Mouse (Mus musculus) neutrophil, adult 65 days (primary cell): ENCODE measurements around the gene Serpina3f. TPM values are rescaled to one million over a fixed set of nuclear protein-coding genes. Genes with fewer than 3 reads are reported as not detected.

Source experiments
- total RNA-seq: library from RNA; stranded (reverse); gene quantifications from 2 replicates; pipeline ENCODE4 v1.2.4, GENCODE M21; 2023

Serpina3f gene
- 0.88 TPM in 1 of 2 replicates, not detected in the other for total RNA-seq

DNA sequence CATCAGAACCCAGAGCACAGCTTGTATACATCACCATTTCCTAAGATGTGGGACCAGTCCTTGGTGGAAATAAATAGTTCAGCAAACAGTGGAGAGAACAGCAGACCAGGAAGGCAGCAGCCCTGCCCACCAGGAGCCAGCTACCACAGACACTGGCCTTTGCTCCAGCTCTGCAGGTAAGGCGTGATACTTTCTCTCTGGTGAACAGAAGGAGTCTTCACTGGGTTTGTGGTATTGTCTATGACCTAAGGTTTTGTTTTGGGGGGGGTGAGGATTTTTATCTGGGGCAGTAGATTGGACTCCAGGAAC, at the start of gene Serpina3f:
Serpina3f (plus strand) TSS at position 100 of the 309 bp plus-strand sequence.

GRCm38 (mm10) chr12:104235915-104236314, 21.6 kb downstream of the Serpina3f start, which contains the start of gene Serpina3g:
TSS of gene Serpina3g (plus strand) at chr12:104236245.

GRCm38 (mm10) chr12:104262863-104263262, 48.5 kb downstream of the Serpina3f start, which contains the start of gene Serpina3i:
TSS of gene Serpina3i (plus strand) at chr12:104263122.

Other genes with a start within 250 kb of the Serpina3f start
- not detected in 2 replicates for gene Serpina11, start 224.6 kb upstream of the Serpina3f start, total RNA-seq
- gene Serpina9, start 200.8 kb upstream of the Serpina3f start, total RNA-seq: not detected in 2 replicates
- not detected in 2 replicates for gene Serpina12, start 170.1 kb upstream of the Serpina3f start, total RNA-seq
- gene Serpina5, start 113.4 kb upstream of the Serpina3f start, total RNA-seq: not detected in 2 replicates
- gene Serpina3a, start 101.8 kb upstream of the Serpina3f start, total RNA-seq: not detected in 2 replicates
- gene Serpina3b, start 86.5 kb upstream of the Serpina3f start, total RNA-seq: 0.22 TPM in 1 of 2 replicates, not detected in the other
- gene Serpina3c, start 60.7 kb upstream of the Serpina3f start, total RNA-seq: not detected in 2 replicates
- gene Serpina3g, start 21.7 kb downstream of the Serpina3f start, total RNA-seq: 0.73 and 2.4 TPM in 2 replicates
- not detected in 2 replicates for gene Serpina3i, start 48.6 kb downstream of the Serpina3f start, total RNA-seq
- not detected in 2 replicates for gene Serpina3j, start 100.0 kb downstream of the Serpina3f start, total RNA-seq
- not detected in 2 replicates for gene Serpina3k, start 123.9 kb downstream of the Serpina3f start, total RNA-seq
- not detected in 2 replicates for gene Serpina3m, start 123.9 kb downstream of the Serpina3f start, total RNA-seq
- gene Serpina3n, start 192.2 kb downstream of the Serpina3f start, total RNA-seq: not detected in 2 replicates